Mouse (Mus musculus): ENCODE measurements around the gene Eri3.

Eri3 gene

GRCm38 (mm10) chr4:117624660-117625059 is 74.5 kb downstream of the Eri3 start:
- no peak for DNase-seq (ENCODE audit: low spot score)

GRCm38 (mm10) chr4:117628464-117628863 is 78.3 kb downstream of the Eri3 start:
- DNase-seq (ENCODE audit: low spot score) = no peak

- DNase-seq (ENCODE audit: low spot score) = no peak
These were observed 80.0 kb downstream of the Eri3 start for GRCm38 (mm10) chr4:117630053-117630670.

- no peak for DNase-seq (ENCODE audit: low spot score)
These were observed 83.4 kb downstream of the Eri3 start for GRCm38 (mm10) chr4:117633527-117633926.

GRCm38 (mm10) chr4:117634642-117635041 is 84.5 kb downstream of the Eri3 start:
- DNase-seq (ENCODE audit: low spot score) = no peak

- no peak for DNase-seq (ENCODE audit: low spot score)
These were observed 86.0 kb downstream of the Eri3 start for GRCm38 (mm10) chr4:117636152-117636551.

- DNase-seq (ENCODE audit: low spot score) = no peak
These were observed 86.9 kb downstream of the Eri3 start for GRCm38 (mm10) chr4:117636891-117637613.

GRCm38 (mm10) chr4:117640925-117641703 is 90.9 kb downstream of the Eri3 start:
- DNase-seq (ENCODE audit: low spot score) = no peak

- DNase-seq (ENCODE audit: low spot score) = no peak
These were observed 91.6 kb downstream of the Eri3 start for GRCm38 (mm10) chr4:117641804-117642203.

- no peak for DNase-seq (ENCODE audit: low spot score)
These were observed 94.9 kb downstream of the Eri3 start for GRCm38 (mm10) chr4:117645031-117645435.

- DNase-seq (ENCODE audit: low spot score) = no peak
These were observed 95.7 kb downstream of the Eri3 start for GRCm38 (mm10) chr4:117645859-117646258.

GRCm38 (mm10) chr4:117646496-117646895 is 96.3 kb downstream of the Eri3 start:
- no peak for DNase-seq (ENCODE audit: low spot score)

GRCm38 (mm10) chr4:117646926-117647755 is 97.0 kb downstream of the Eri3 start:
- no peak for DNase-seq (ENCODE audit: low spot score)

- no peak for DNase-seq (ENCODE audit: low spot score)
These were observed 101.5 kb downstream of the Eri3 start for GRCm38 (mm10) chr4:117651626-117652101.

GRCm38 (mm10) chr4:117652727-117653126 is 102.6 kb downstream of the Eri3 start:
- DNase-seq (ENCODE audit: low spot score) = no peak

- DNase-seq (ENCODE audit: low spot score) = no peak
These were observed 104.0 kb downstream of the Eri3 start for GRCm38 (mm10) chr4:117654016-117654702.

GRCm38 (mm10) chr4:117654703-117655499 is 104.7 kb downstream of the Eri3 start:
- DNase-seq (ENCODE audit: low spot score) = no peak

GRCm38 (mm10) chr4:117655500-117655863 is 105.3 kb downstream of the Eri3 start:
- DNase-seq (ENCODE audit: low spot score) = no peak

GRCm38 (mm10) chr4:117656961-117657360 is 106.8 kb downstream of the Eri3 start:
- no peak for DNase-seq (ENCODE audit: low spot score)

- no peak for DNase-seq (ENCODE audit: low spot score)
These were observed 107.5 kb downstream of the Eri3 start for GRCm38 (mm10) chr4:117657646-117658045.

Data from urinary bladder, postnatal 10 days (tissue).